Mouse (Mus musculus): ENCODE results near the gene Rab3d. TPM values are rescaled to one million over a fixed set of nuclear protein-coding genes. Genes with fewer than 3 reads are reported as not detected.

The Rab3d gene
- polyA plus RNA-seq, 1 experiment from 2014 or later, result 7.5 TPM

DNA sequence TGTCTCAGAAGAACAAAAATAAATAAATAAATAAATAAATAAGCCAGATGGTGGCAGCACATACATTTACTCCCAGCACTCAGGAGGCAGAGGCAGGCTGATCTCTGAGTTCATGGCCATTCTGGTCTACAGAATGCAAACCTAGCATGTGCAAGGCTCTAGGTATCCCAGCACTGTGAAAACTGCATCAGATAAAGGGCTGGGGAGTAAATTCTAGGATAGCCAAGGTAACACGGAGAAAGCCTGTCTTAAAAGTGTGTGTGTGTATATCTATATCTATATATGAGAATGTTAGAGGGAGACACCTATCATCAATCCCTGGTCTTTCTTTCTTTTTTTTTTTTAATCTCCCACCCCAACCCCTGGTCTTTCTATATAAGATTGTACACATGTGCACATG, 7.5 kb upstream of the Rab3d start:
- Histone ChIP-seq H3K36me3 (ENCODE audit: control insufficient read depth, insufficient read depth, low read length) (no peaks in the 10 kb centered on the region), H3K9ac (ENCODE audit: low read length) (no peak overlapping the region), H3K9me3 (ENCODE audit: control insufficient read depth, low read length) (no peaks in the 10 kb centered on the region), H3K27me3 (ENCODE audit: control insufficient read depth, insufficient read depth, low read length) (no peaks in the 10 kb centered on the region), H3K4me2 (ENCODE audit: low read depth, low read length, severe bottlenecking) (no peak overlapping the region), H3K4me3 (ENCODE audit: low read depth, low read length) (no peak overlapping the region), H3K27ac (ENCODE audit: low read depth, low read length) (no peak overlapping the region), H3K4me1 (replicated peaks; ENCODE audit: control insufficient read depth, insufficient read depth, low read length) (peaks cover 6% of the 10 kb centered on the region; the same call in 1 of the 2 replicates)
- no peak for ATAC-seq (replicated peaks; ENCODE audit: low FRiP score)
- DNase-seq (ENCODE audit: low spot score), result no peak
- WGBS, result 94% methylated on average over 1 of the region's 1 CpGs

DNA sequence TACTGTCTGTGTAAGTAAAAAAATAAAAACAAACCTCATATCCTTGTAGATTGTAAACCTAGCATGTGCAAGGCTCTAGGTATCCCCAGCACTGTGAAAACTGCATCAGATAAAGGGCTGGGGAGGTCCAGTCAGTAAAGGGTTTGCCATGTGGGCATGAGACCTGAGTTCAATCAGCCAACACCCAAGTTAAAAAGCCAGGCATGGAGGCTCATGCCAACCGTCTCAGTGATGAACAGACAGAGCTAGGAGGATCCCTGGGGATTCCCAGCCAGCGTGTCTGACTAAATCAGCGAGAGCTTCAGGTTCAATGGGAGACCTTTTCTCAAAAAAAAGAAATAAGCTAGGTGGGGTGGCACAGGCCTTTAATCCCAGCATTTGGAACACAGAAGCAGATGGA, 7.0 kb upstream of the Rab3d start:
- no peak overlapping the region for H3K27ac ChIP-seq (ENCODE audit: low read depth, low read length)
- 88% methylated on average over 3 of the region's 3 CpGs for WGBS
- DNase-seq (ENCODE audit: low spot score) (no peak), ATAC-seq (replicated peaks; ENCODE audit: low FRiP score) (no peak)
- no peaks in the 10 kb centered on the region for H3K9me3 ChIP-seq (ENCODE audit: control insufficient read depth, low read length)
- no peak overlapping the region for H3K4me2 ChIP-seq (ENCODE audit: low read depth, low read length, severe bottlenecking)
- peaks cover 6% of the 10 kb centered on the region; the same call in 1 of the 2 replicates for H3K4me1 ChIP-seq (replicated peaks; ENCODE audit: control insufficient read depth, insufficient read depth, low read length)
- H3K4me3 ChIP-seq (ENCODE audit: low read depth, low read length), result no peak overlapping the region
- H3K27me3 ChIP-seq (ENCODE audit: control insufficient read depth, insufficient read depth, low read length), result no peaks in the 10 kb centered on the region
- no peak overlapping the region for H3K9ac ChIP-seq (ENCODE audit: low read length)
- H3K36me3 ChIP-seq (ENCODE audit: control insufficient read depth, insufficient read depth, low read length), result no peaks in the 10 kb centered on the region

DNA sequence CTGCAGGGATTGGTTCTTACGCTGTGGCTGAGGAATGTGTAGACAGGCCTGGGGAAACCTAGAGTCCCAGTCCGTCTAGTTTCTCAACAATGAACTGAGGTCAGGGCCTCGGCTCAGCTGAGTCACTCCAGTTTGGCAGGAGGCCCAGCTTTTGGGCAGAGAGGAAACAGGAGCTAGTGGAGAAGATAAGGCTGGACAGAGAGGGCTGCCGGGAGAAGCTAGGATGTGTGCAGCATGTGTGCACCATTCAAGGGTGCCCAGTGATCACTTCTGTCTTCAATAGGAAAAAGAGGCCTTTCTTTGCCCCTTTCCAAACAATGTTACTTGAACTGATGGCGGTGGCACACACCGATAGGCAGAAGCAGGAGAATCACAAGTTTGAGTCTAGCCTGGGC, 6.1 kb upstream of the Rab3d start:
- Histone ChIP-seq H3K4me3 (ENCODE audit: low read depth, low read length) (no peak overlapping the region), H3K36me3 (ENCODE audit: control insufficient read depth, insufficient read depth, low read length) (no peaks in the 10 kb centered on the region), H3K9me3 (ENCODE audit: control insufficient read depth, low read length) (no peaks in the 10 kb centered on the region), H3K27me3 (ENCODE audit: control insufficient read depth, insufficient read depth, low read length) (no peaks in the 10 kb centered on the region), H3K4me1 (replicated peaks; ENCODE audit: control insufficient read depth, insufficient read depth, low read length) (peaks cover 6% of the 10 kb centered on the region; the same call in 1 of the 2 replicates), H3K9ac (ENCODE audit: low read length) (no peak overlapping the region), H3K4me2 (ENCODE audit: low read depth, low read length, severe bottlenecking) (no peak overlapping the region), H3K27ac (ENCODE audit: low read depth, low read length) (no peak overlapping the region)
- ATAC-seq (replicated peaks; ENCODE audit: low FRiP score), result no peak
- WGBS, result 86% methylated on average over 6 of the region's 6 CpGs
- DNase-seq (ENCODE audit: low spot score), result no peak

DNA sequence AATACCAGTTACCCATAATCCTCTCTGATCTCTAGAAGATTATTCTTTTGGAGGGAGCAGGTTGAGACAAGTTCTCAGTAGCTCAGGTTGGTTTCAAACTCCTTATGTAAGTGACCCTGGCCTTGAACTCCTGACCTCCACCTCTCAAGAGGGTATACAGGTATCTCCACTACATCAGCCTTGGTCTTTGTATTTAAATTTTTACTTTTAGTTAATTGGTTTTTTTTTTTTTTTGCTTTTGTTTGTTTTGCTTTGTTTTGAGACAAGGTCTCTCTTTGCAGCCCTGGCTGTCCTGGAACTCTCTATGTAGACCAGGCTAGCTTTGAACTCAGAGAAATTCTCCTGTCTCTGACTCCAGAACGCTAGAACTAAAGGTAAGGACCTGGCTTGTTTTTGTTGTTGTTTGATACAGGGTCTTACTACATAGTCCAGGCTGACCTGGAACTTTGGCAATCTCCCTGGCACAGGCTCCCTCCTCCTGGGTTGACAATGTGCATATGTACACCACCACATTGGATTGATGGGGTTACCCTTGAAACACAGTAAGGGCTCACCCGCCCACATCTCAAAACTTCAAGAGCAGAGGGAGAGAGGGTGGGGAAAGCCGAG, 5.6 kb upstream of the Rab3d start:
- WGBS, result 86% methylated on average over 3 of the region's 3 CpGs
- Histone ChIP-seq H3K4me1 (replicated peaks; ENCODE audit: control insufficient read depth, insufficient read depth, low read length) (peaks cover 6% of the 10 kb centered on the region; the same call in 1 of the 2 replicates), H3K27ac (ENCODE audit: low read depth, low read length) (no peak overlapping the region), H3K27me3 (ENCODE audit: control insufficient read depth, insufficient read depth, low read length) (no peaks in the 10 kb centered on the region), H3K4me2 (ENCODE audit: low read depth, low read length, severe bottlenecking) (no peak overlapping the region), H3K9ac (ENCODE audit: low read length) (no peak overlapping the region), H3K4me3 (ENCODE audit: low read depth, low read length) (no peak overlapping the region), H3K36me3 (ENCODE audit: control insufficient read depth, insufficient read depth, low read length) (no peaks in the 10 kb centered on the region), H3K9me3 (ENCODE audit: control insufficient read depth, low read length) (no peaks in the 10 kb centered on the region)
- no peak for ATAC-seq (replicated peaks; ENCODE audit: low FRiP score)
- no peak for DNase-seq (ENCODE audit: low spot score)

DNA sequence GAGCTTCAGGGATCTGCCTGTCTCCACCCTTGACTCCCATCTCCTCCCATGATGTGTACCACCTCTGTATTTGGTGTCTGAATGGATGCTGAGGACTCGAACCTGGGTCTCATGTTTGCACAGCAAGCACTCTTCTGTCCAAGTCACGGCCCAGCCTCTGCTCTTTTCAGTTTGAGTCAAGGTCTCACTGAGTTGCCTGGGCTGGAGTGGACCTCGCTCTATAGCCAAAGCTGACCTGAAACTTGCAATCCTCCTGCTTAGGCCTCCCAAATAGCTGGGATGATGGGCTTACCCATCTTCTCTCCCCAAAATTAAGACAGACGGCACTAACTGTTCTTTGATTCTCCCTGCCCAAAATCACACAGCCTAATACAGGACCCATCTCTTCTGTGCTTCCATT, 5.0 kb upstream of the Rab3d start:
- WGBS, result 86% methylated on average over 4 of the region's 4 CpGs
- Histone ChIP-seq H3K4me2 (ENCODE audit: low read depth, low read length, severe bottlenecking) (no peak overlapping the region), H3K36me3 (ENCODE audit: control insufficient read depth, insufficient read depth, low read length) (no peaks in the 10 kb centered on the region), H3K27ac (ENCODE audit: low read depth, low read length) (no peak overlapping the region), H3K4me1 (replicated peaks; ENCODE audit: control insufficient read depth, insufficient read depth, low read length) (peaks cover 6% of the 10 kb centered on the region; the same call in 1 of the 2 replicates), H3K9ac (ENCODE audit: low read length) (no peak overlapping the region), H3K27me3 (ENCODE audit: control insufficient read depth, insufficient read depth, low read length) (no peaks in the 10 kb centered on the region), H3K4me3 (ENCODE audit: low read depth, low read length) (no peak overlapping the region), H3K9me3 (ENCODE audit: control insufficient read depth, low read length) (no peaks in the 10 kb centered on the region)
- no peak for DNase-seq (ENCODE audit: low spot score)
- no peak for ATAC-seq (replicated peaks; ENCODE audit: low FRiP score)

- H3K27me3 ChIP-seq (ENCODE audit: control insufficient read depth, insufficient read depth, low read length), result peaks cover 8% of the 10 kb centered on the region; the same call in 1 of the 2 replicates
- H3K4me2 ChIP-seq (ENCODE audit: low read depth, low read length, severe bottlenecking), result no peak overlapping the region; the same call in 1 of the 2 replicates
- H3K4me3 ChIP-seq (ENCODE audit: low read depth, low read length), result peak overlapping the region; percentile 57; the same call in 1 of the 2 replicates
- H3K4me1 ChIP-seq (replicated peaks; ENCODE audit: control insufficient read depth, insufficient read depth, low read length), result 0 out of 2 replicates have a peak, but pooled peaks cover 2% of the 10 kb centered on the region
- no peak for DNase-seq (ENCODE audit: low spot score)
- no peaks in the 10 kb centered on the region for H3K9me3 ChIP-seq (ENCODE audit: control insufficient read depth, low read length)
- 17% methylated on average over 5 of the region's 5 CpGs for WGBS
- H3K27ac ChIP-seq (ENCODE audit: low read depth, low read length), result no peak overlapping the region
- no peak overlapping the region for H3K9ac ChIP-seq (ENCODE audit: low read length)
- H3K36me3 ChIP-seq (ENCODE audit: control insufficient read depth, insufficient read depth, low read length), result no peaks in the 10 kb centered on the region
- ATAC-seq (replicated peaks; ENCODE audit: low FRiP score), result no peak; the same call in 1 of the 2 replicates
Observed at GRCm38 (mm10) chr9:21918692-21919384, 846 bp upstream of the Rab3d start.

- no peaks in the 10 kb centered on the region for H3K9me3 ChIP-seq (ENCODE audit: control insufficient read depth, low read length)
- peak overlapping the region; percentile 57 for H3K4me3 ChIP-seq (ENCODE audit: low read depth, low read length)
- ATAC-seq (replicated peaks; ENCODE audit: low FRiP score), result no peak
- H3K4me2 ChIP-seq (ENCODE audit: low read depth, low read length, severe bottlenecking), result peak overlapping the region; percentile 94
- H3K36me3 ChIP-seq (ENCODE audit: control insufficient read depth, insufficient read depth, low read length), result no peaks in the 10 kb centered on the region
- H3K27me3 ChIP-seq (ENCODE audit: control insufficient read depth, insufficient read depth, low read length), result peaks cover 8% of the 10 kb centered on the region; the same call in 1 of the 2 replicates
- 0 out of 2 replicates have a peak, but pooled peaks cover 2% of the 10 kb centered on the region for H3K4me1 ChIP-seq (replicated peaks; ENCODE audit: control insufficient read depth, insufficient read depth, low read length)
- peak overlapping the region; percentile 65 for H3K9ac ChIP-seq (ENCODE audit: low read length)
- 2% methylated on average over 35 of the region's 35 CpGs for whole genome bisulfite sequencing
- no peak overlapping the region for H3K27ac ChIP-seq (ENCODE audit: low read depth, low read length)
- DNase-seq (ENCODE audit: low spot score), result no peak
Observed at GRCm38 (mm10) chr9:21917493-21918034, 428 bp downstream of the Rab3d start.

GRCm38 (mm10) chr9:21916851-21917492, 1.0 kb downstream of the Rab3d start:
- Histone ChIP-seq H3K9ac (ENCODE audit: low read length) (peak overlapping the region; percentile 65; the same call in 1 of the 2 replicates), H3K27ac (ENCODE audit: low read depth, low read length) (no peak overlapping the region), H3K36me3 (ENCODE audit: control insufficient read depth, insufficient read depth, low read length) (no peaks in the 10 kb centered on the region), H3K4me2 (ENCODE audit: low read depth, low read length, severe bottlenecking) (peak overlapping the region; percentile 94), H3K9me3 (ENCODE audit: control insufficient read depth, low read length) (no peaks in the 10 kb centered on the region), H3K27me3 (ENCODE audit: control insufficient read depth, insufficient read depth, low read length) (peaks cover 8% of the 10 kb centered on the region; the same call in 1 of the 2 replicates), H3K4me1 (replicated peaks; ENCODE audit: control insufficient read depth, insufficient read depth, low read length) (0 out of 2 replicates have a peak, but pooled peaks cover 2% of the 10 kb centered on the region), H3K4me3 (ENCODE audit: low read depth, low read length) (peak overlapping the region; percentile 57; the same call in 1 of the 2 replicates)
- DNase-seq (ENCODE audit: low spot score), result no peak
- WGBS, result 67% methylated on average over 3 of the region's 3 CpGs
- no peak for ATAC-seq (replicated peaks; ENCODE audit: low FRiP score)

All from forebrain, embryonic 11.5 days (tissue).